Mouse (Mus musculus): ENCODE measurements at regions not wholly inside any gene's neighbourhood (a gene's known extent, or its start where the extent isn't known, plus 50 kb on each side); places are given as distances from the start of the nearest gene placed in this dataset.

DNA sequence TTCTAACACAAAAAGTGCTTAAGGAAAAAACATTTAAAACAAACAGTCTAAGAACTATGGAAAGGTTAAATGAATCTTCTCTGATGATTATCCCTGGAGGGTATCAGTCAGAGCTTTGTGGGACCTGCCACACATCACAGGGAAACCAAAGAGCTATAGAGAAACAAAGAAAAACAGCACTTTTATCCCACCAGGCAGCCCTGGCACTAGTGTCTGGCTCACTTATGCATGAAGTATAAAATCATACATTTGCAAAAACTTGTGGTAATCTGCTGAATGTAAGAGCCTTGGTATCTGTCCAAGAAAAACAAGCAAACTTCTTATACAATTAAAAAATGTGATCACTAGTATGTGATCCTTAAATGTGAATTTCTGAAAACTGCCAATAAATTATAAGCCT, 972.4 kb upstream of the Ctnnd2 start:
- DNase-seq (ENCODE audit: low read depth, low spot score): no peak

DNA sequence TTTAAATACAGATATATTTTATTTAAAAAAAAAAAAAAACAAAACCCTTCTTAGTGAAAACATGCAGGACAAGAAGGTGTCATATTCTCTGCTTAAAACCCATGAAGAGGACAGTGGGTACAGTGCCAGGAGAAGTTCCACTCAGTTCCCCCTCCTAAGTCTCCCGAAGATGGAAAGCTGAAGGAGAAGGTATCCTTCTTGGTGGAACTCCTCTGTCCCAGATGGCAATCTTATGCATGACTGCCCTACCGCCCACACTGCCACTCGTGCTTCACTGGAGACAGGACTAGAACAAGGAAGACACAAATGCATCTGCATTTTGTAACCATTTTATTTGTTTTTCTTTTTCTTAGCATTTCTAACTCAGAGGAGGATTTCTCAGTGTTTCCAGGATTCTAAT, 948.7 kb upstream of the Ctnnd2 start:
- no peak for DNase-seq (ENCODE audit: low read depth, low spot score)

DNA sequence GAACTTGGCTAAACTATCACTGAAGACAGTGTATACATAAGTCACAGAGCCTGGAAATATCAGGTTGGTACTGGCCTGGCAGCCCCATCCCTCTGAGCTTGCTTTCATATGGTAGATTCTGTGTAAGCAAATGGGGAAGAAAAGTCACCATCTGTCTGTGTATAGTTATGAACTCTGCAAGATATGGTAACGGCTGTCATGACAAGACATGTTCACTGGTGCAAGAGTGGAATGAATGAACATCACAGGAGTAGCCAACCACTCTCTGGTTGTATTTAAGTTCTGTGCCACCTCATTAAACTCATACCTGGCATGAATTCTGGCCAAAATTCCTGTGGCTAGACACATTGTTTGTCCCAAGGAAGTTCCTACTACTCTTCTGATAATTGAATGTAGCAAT, 945.5 kb upstream of the Ctnnd2 start:
- no peak for DNase-seq (ENCODE audit: low read depth, low spot score)

DNA sequence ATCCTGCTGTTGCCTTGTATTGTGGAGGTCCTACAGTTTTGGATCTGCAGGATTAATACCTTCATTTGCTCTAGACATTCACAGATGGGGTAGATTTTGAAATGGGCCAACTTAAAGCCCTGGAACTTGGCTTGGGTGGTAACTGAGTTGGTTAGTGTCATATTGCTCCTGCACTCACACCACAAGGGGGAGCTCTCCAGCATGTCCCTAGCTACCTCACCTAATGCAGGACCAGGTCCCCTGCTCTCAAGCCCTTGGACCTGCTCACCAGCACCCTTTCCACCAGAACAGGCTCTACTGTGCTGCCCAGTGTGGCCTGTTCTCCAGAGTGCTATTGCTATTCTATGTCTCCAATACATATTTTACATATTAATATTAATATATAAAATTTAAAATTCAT, 937.8 kb upstream of the Ctnnd2 start:
- DNase-seq (ENCODE audit: low read depth, low spot score): no peak

DNA sequence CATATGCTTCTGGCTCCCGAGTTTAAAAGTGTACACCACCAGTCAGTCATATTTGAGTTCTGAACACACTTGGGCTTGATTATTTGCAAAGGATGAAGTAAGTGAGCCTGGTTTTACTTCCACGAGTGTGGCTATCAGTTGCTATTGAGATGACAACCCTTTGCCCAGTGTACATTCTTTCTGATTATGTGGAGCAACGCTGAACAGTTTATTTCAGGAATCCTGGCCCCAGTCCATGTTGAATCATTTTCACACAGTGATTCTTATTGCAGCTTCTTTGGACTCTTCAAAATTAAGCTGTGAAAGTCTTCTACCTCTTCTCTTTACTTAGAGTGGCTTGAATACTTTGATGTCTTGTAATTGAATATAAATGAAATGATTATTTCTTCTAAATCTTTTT, 917.2 kb upstream of the Ctnnd2 start:
- peak; percentile 24 for DNase-seq (ENCODE audit: low read depth, low spot score)

DNA sequence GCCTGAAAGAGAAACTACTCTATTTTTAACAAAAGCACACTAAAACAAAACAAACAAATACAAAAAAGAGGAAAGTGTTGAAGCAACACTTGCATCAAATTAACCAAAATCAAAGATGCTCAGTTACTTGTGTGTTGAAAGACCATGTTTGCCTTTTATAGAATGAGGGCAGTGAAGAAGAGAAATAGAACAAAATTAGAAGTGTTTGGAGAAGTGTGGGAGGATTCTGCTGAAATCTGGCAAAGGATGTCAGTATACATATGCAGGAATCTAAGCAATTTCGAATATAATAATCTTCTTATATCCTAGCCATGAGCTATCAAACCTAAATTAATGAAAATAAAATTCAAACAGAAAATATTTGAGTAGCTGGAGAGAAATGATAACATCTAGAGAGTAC, 905.6 kb upstream of the Ctnnd2 start:
- peak; percentile 40 for DNase-seq (ENCODE audit: low read depth, low spot score)

DNA sequence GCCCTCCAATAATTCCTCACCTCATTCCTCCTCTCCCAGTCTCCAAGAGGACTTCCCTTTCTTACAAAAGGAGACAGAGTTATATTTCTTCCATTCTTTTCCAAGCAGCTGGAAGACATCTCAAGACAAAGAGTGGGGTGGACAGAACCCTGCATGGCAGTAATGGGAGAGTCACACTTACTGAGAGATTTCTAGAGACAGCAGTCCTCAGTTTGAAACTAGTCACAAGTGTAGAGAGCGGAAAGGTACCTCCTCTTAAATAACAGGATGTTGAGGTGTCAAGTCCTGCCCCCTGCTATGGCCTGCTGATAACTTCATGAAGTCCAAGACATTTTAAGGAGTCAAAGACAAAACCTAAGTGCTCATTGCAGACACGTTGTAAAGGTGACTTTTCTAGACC, 875.9 kb upstream of the Ctnnd2 start:
- no peak for DNase-seq (ENCODE audit: low read depth, low spot score)

Measured in telencephalon, adult 2 months (tissue).